Mouse (Mus musculus): ENCODE data around the gene Mgarp. TPM values are rescaled to one million over a fixed set of nuclear protein-coding genes. Genes with fewer than 3 reads are reported as not detected.
"Not testable (repeated sequence)": the region's sequence is repeated elsewhere in the genome, so short reads cannot be mapped to it uniquely, and the experiment has no call there.

The Mgarp gene
- polyA plus RNA-seq (2012; ENCODE audit: insufficient read depth, insufficient read length, missing spikeins): not detected in 2 replicates

DNA sequence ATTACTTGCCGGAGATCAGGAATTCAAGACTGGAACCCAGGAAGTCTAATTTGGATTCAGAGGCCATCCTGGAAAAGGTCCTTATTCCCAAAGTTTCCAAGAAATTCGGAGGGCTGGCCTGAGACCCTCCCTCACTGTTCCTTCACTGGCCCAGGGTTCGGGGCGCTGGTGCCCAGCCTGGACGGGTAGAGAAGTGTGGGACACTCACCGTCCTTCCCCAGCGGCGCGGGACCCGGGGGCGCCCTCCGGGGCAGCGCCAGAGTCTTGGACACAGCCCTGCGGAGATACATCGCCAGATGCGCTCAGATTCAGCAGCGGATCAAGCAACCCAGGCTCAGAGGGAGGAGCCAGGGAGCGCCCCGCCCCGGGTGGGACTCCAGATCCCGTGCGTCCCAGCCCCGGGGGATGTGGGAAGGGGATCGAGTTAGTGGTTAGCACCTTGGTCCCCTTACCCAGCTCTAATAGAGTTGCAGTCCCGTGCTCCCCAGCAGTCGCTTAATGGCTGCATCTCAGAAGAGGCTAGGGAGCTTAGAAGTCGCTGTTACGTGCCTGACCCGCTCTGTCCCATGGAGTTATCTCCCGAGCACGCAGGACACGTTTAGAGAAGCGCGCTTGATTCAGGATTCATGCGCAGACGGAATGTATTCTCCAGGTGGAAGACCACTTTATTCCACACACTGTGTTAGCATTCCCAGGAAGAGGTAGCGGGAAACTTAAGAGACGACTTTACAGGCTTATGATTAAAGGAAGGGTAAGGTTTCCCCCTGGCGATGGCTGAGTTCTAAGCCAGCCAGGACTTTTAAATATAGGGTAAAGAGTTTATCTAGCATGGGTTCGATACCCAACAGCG is at the start of gene Mgarp:
TSS of gene Mgarp (minus strand) at position 520 of the 850 bp plus-strand sequence.
- TF ChIP-seq POLR2A (IDR thresholded peaks at IDR 0.05; ENCODE audit: borderline replicate concordance, low read depth, low read length): no peak
- no peak for TF ChIP-seq CTCF (IDR thresholded peaks at IDR 0.05; ENCODE audit: low read depth, low read length)

DNA sequence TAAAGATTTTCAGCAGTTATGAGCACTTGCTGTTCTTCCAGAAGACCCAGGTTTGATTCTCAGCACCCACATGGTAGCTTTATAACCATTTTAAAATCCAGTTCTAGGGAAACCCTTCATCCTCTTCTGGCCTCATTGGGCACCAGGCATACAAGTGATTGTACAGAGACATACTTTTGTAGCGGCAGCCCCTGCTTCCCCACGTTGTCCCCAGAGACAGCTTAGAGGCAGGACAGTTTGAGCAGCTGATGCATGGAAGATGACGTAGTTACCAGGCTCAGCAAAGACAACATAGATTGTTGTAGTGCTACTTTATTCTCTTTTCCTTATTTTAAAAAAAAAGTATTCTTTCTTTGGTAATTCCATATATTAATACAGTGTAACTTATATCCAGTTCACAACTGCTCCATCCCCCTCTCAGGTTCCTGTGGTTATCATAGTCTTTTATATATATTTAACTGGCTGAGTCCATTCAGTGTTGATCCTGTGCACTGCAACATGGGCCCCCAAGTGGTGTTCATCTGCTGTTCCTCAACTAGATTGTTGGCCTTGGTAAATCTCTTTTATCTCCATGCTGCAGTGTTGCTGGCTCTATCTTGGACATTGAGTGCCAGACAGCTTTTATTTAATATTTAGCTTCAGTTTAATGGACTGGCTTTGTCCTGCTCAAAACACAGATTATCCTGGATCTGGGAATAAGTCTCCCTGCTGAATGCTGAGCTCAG is 38.5 kb upstream of the Mgarp start:
- Histone ChIP-seq H3K4me3 (ENCODE audit: insufficient read depth, low read length) (no peak overlapping the region), H3K4me1 (ENCODE audit: control insufficient read depth, insufficient read depth, low read length) (peaks cover 2% of the 10 kb centered on the region; the same call in 1 of the 2 replicates), H3K27ac (ENCODE audit: insufficient read depth, low read depth, low read length) (no peak overlapping the region)
- TF ChIP-seq POLR2A (IDR thresholded peaks at IDR 0.05; ENCODE audit: borderline replicate concordance, low read depth, low read length) (no peak), CTCF (IDR thresholded peaks at IDR 0.05; ENCODE audit: low read depth, low read length) (no peak)

More for the DNA sequence above, at the start of gene Mgarp:
- Histone ChIP-seq H3K4me3 (ENCODE audit: insufficient read depth, low read length) (peak within 1 kb of the TSS; percentile 62), H3K4me1 (ENCODE audit: control insufficient read depth, insufficient read depth, low read length) (no peaks in the 10 kb centered on the region; the same call in 1 of the 2 replicates), H3K27ac (ENCODE audit: insufficient read depth, low read depth, low read length) (no peak within 1 kb of the TSS)

DNA sequence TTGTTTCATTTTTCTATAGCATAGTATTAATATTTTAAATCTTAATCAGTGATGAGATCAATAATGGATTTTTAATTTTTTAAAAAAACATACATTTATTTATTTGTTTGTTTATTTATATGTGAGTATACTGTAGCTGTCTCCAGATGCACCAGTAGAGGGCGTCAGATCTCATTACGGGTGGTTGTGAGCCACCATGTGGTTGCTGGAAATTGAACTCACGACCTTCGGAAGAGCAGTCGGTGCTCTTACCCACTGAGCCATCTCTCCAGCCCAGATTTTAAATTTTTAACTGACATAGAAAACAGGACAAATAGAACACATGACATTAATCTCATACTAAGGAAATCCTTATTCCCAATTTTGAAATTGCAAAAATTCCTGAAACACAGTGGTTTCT is 37.8 kb upstream of the Mgarp start:
- H3K27ac ChIP-seq (ENCODE audit: insufficient read depth, low read depth, low read length); H3K4me1 ChIP-seq (ENCODE audit: control insufficient read depth, insufficient read depth, low read length); H3K4me3 ChIP-seq (ENCODE audit: insufficient read depth, low read length): not testable (repeated sequence)

- Histone ChIP-seq H3K4me3 (ENCODE audit: insufficient read depth, low read length) (no peak overlapping the region), H3K4me1 (ENCODE audit: control insufficient read depth, insufficient read depth, low read length) (peaks cover 33% of the 10 kb centered on the region), H3K27ac (ENCODE audit: insufficient read depth, low read depth, low read length) (no peak overlapping the region)
- no peak for TF ChIP-seq POLR2A (IDR thresholded peaks at IDR 0.05; ENCODE audit: borderline replicate concordance, low read depth, low read length)
- TF ChIP-seq CTCF (IDR thresholded peaks at IDR 0.05; ENCODE audit: low read depth, low read length): no peak
Measured at GRCm38 (mm10) chr3:51425394-51425793, 28.9 kb upstream of the Mgarp start.

GRCm38 (mm10) chr3:51421921-51422320 is 25.4 kb upstream of the Mgarp start:
- Histone ChIP-seq H3K4me1 (ENCODE audit: control insufficient read depth, insufficient read depth, low read length) (peaks cover 34% of the 10 kb centered on the region), H3K27ac (ENCODE audit: insufficient read depth, low read depth, low read length) (0 out of 2 replicates have a peak overlapping the region, but pooled peaks have one; percentile 1), H3K4me3 (ENCODE audit: insufficient read depth, low read length) (no peak overlapping the region)
- TF ChIP-seq POLR2A (IDR thresholded peaks at IDR 0.05; ENCODE audit: borderline replicate concordance, low read depth, low read length) (no peak), CTCF (IDR thresholded peaks at IDR 0.05; ENCODE audit: low read depth, low read length) (no peak)

GRCm38 (mm10) chr3:51417966-51418365 is 21.4 kb upstream of the Mgarp start:
- no peak overlapping the region for H3K27ac ChIP-seq (ENCODE audit: insufficient read depth, low read depth, low read length)
- TF ChIP-seq CTCF (IDR thresholded peaks at IDR 0.05; ENCODE audit: low read depth, low read length) (no peak), POLR2A (IDR thresholded peaks at IDR 0.05; ENCODE audit: borderline replicate concordance, low read depth, low read length) (no peak)
- peaks cover 45% of the 10 kb centered on the region for H3K4me1 ChIP-seq (ENCODE audit: control insufficient read depth, insufficient read depth, low read length)
- no peak overlapping the region for H3K4me3 ChIP-seq (ENCODE audit: insufficient read depth, low read length)

DNA sequence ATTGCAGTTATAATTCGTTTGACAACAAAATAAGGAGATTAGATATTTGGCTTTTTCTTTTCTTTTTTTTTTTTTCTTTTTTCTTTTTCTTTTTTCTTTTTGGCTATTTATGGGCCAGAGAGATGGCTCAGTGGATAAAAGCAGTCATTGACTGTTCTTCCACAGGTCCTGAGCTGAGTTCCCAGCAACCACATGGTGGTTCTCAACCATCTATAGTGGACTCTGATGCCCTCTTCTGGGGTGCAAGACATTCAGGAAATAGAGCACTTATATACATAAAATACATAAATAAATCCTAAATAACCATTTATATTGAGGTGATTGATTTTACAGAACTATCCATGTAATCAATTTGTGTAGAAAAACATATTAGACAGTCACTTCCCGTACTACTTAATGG is 20.9 kb upstream of the Mgarp start:
- Histone ChIP-seq H3K4me3 (ENCODE audit: insufficient read depth, low read length) (peak overlapping the region; percentile 83; the same call in 1 of the 2 replicates), H3K27ac (ENCODE audit: insufficient read depth, low read depth, low read length) (no peak overlapping the region), H3K4me1 (ENCODE audit: control insufficient read depth, insufficient read depth, low read length) (peaks cover 43% of the 10 kb centered on the region)
- TF ChIP-seq POLR2A (IDR thresholded peaks at IDR 0.05; ENCODE audit: borderline replicate concordance, low read depth, low read length) (no peak), CTCF (IDR thresholded peaks at IDR 0.05; ENCODE audit: low read depth, low read length) (no peak)

- H3K4me1 ChIP-seq (ENCODE audit: control insufficient read depth, insufficient read depth, low read length): peaks cover 44% of the 10 kb centered on the region
- H3K4me3 ChIP-seq (ENCODE audit: insufficient read depth, low read length): peak overlapping the region; percentile 83
- no peak for TF ChIP-seq POLR2A (IDR thresholded peaks at IDR 0.05; ENCODE audit: borderline replicate concordance, low read depth, low read length)
- TF ChIP-seq CTCF (IDR thresholded peaks at IDR 0.05; ENCODE audit: low read depth, low read length): no peak
- H3K27ac ChIP-seq (ENCODE audit: insufficient read depth, low read depth, low read length): peak overlapping the region; percentile 75
Measured at GRCm38 (mm10) chr3:51417135-51417458, 20.6 kb upstream of the Mgarp start.

DNA sequence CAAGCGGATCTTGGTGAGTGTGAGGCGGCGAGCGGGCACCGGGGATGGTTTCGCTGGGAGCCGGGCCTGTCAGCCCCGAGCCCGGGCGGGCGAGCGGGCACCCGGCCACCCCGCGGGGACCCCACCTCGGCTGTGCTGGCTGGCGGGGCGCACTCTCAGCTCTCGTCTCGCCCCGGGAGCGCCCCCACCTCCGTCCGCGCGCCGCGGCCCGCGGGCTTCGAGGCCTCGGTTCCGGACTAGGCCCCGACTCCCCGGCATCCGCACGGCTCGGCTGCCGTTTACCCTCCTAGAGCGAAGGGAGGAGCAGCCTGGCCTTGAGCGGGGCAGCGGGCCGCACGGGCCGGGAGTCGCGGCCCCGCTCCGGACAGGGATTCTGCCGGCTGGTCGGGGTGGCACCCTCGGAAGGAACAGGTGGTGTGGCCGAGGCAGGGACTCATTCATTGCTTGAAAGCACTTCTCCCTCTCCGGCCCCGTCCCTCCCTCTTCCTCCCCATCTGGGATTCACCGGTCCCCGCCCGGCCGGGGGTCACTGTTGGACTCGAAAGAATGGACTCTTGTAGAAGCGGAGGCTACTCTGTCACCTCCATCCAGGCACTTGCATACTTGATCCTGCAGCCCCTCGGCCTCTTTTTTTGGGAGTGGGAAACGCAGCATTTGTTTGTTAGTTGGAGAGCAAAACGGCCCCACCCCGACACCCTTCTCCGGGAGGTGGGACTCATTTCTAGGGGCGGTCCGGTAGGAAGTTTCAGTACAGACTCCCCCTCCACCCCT is 20.0 kb upstream of the Mgarp start:
- H3K4me1 ChIP-seq (ENCODE audit: control insufficient read depth, insufficient read depth, low read length): peaks cover 40% of the 10 kb centered on the region
- TF ChIP-seq POLR2A (IDR thresholded peaks at IDR 0.05; ENCODE audit: borderline replicate concordance, low read depth, low read length): no peak
- TF ChIP-seq CTCF (IDR thresholded peaks at IDR 0.05; ENCODE audit: low read depth, low read length): no peak
- H3K27ac ChIP-seq (ENCODE audit: insufficient read depth, low read depth, low read length): peak overlapping the region; percentile 75
- H3K4me3 ChIP-seq (ENCODE audit: insufficient read depth, low read length): peak overlapping the region; percentile 83

Data from bone marrow macrophage, adult 2 months (primary cell).